Mouse (Mus musculus): Measurements from ENCODE around the gene Il31.
"Not testable (repeated sequence)": the region's sequence is repeated elsewhere in the genome, so short reads cannot be mapped to it uniquely, and the experiment has no call there.

Il31 gene

DNA sequence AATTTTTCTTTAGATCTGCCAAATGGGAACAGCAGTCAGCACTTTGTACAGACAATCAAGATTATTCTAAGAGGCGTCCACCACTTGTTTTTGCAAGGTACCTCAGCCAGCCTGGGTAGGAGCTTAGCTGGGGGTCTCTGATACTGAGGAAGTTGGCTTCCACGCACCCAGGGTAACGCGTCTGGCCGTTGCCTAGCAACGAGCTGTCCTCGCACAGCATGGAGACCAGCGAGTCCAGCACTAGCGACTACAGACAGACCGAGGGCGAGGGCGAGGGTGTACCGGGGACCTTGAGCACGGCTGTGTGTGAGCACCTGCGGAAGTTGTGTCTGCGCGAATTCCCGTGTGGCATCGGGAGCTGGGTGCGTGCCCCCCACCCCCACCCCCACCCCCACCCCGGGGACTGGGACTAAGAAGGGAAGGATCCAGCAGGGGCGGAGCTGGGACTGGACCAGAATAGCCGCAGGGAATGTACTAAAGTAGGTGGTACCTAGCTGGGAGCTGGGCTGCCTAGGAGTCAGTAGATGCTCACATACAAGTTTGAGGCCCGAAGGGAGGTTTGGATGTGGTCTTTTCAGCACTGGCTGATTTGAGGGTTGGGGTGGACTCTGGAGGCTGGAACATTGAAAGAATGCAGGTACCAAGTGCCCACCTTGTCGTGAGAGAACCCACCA, at the start of gene Il31, which contains the start of gene Lrrc43:
Gene Il31, minus strand, starts transcription at position 378 of the 674 bp plus-strand sequence.
Gene Lrrc43, plus strand, starts transcription at position 194 of the 674 bp plus-strand sequence.
- DNase-seq: no peak

DNA sequence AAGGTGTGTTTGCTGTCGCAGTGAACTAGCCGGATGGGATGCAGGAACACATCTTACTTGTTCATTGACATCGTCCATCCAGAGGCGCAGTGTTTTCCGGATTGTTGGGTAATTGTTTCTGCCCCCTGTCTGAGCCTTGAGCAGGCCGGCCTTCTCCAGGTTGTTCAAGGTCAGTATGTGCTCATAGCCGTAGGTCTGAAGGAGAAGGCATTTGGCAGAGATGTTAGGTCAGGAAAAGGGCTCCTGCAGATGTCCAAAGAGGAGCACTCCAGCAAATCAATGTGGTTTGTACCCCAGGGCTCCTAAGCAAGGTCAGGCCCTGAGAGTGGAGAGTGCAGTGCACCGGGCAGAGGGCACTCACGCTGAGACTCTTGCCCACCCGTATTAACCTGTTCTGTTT, 44.5 kb upstream of the Il31 start:
- peak; percentile 1 for DNase-seq

DNA sequence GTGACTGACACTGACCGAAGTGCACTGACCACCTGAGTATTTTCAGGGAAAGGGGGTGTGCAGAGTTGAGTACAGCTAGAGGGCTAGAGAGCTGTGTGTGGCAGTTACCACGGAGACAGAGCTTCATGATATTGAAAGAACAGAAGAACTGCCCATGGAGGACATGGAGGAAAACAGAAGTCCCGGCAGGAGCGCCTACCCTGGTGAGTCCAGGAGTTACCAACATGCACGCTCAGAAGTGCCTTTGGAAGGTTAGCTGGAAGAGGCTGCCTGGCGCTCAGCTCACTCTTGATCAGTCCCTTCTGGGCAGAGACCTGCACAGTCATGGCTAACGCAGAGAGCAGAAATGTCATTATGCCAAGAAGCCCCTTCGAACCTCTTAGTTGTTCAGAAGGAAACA, 40.8 kb upstream of the Il31 start:
- peak; percentile 2 for DNase-seq

DNA sequence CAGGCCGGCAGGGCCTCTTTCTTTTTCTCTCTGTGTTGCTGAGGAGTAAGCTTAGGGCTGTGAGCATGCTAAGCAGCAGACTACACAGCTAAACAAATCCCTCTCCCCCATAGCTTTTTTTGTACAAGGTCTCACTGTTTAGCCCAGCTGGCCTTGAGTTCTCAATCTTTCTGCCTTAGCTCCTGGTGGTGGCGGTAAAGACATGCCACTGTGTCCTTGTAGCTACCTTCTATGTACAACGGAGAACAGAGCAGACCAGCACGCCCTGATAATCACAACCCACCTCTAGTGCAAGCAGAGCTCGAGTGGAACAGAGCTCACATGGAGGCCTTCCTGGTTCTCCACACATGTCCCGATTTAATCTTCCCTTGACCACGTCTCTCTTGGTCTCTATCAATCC, 39.4 kb upstream of the Il31 start:
- peak; percentile 1 for DNase-seq

DNA sequence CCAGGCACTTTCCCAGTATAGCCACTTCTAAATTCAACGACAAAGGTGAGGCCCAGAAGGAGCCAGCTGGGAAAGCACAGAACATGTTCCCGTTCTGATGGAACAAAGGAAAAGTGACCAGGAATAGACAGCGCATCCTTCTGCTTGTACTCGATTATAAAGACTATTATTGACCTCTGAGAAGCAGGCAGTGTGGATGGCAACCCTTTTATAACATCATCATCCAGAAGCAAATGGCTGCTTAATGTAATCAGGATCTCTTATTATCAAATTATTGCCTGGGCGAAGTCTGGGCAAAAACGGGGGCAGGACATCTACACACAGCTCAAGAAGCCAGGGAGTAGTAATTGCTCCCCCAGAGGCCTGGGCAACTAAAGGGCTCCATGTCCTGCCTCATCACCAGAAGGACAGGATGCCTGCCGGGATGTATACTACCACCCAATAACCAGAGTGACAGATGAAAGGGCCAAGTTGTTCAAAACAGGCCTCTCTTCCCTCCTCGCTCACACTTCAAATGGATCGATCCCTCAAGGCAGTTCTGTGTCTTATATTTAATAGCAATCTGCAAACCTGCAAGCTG, 36.7 kb upstream of the Il31 start:
- peak; percentile 1 for DNase-seq

DNA sequence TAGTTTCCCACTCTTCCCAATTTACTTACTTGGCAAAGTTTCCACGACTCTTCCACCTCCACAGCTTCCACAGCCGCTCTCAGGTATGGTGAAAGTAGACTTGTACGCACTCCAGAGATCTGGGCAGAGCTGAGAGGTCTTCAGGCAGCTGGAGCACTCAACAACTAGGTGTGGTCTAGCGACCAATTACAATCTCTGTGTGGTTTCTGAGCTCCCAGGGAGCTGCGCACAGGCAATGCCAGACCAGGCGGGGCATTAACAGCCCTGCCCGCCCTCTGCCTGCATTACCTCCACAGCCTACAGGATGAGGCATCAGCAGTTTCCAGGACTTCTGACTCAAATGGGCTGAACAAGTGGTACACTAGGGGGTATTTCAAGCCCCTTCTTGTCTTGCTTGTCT, 36.0 kb upstream of the Il31 start, which contains the start of gene Gm49027:
Gene Gm49027, minus strand, starts transcription at position 208 of the 400 bp plus-strand sequence.
- peak; percentile 2 for DNase-seq

DNA sequence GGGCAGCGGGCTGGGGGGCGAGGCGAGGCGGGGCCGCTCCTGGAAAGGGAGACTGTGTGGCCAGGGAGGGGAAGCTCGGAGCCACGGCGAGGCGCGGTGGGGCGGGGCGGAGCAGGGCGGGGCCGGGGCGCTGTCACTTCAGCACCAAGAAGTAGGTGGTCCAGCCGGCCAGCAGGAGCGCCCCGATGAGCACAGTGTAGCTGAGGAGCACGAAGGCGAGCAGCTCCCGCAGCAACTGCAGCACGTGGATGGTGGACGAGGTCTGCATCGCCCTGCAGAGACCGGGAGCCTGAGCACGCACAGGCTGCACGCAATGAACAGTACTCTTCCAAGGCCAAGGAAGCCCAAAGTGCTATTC, 35.1 kb upstream of the Il31 start:
- DNase-seq: no peak

DNA sequence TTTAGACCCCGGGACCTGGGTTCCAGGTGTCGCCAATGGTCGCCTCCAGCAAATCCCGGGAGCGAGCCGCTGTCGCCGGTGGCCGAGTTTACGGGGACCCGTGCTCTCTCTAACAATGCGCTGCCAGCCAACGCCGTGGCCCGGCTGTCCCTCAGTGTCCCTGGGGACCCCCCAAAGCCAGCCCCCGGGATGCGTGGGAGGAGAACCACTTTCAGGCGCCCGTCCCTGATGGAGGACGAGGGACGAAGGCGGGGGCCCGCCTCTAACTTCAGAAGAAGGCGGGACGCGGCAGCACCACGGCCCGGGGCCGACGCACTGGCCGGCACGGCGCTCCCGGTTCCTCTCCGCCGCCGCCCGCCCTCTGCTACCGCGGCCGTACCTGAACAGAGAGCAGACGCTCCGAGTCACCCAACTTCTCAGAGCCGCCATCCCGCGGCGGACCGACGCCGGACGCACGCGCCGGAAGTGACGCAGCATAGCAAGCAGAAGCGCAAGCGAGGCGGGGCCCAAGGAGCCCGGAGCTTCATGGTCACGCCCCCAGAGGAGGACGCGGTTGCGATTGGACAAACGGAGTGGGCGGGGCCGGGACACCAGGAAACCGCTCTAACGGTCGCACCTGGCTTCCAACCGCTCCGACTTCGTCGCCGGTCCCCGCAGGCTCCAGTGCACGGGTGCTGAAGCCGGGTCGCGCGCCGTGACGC, 34.6 kb upstream of the Il31 start, which contains the start of gene Diablo:
Gene Diablo, minus strand, starts transcription at position 485 of the 701 bp plus-strand sequence.
- peak; percentile 99 for DNase-seq

DNA sequence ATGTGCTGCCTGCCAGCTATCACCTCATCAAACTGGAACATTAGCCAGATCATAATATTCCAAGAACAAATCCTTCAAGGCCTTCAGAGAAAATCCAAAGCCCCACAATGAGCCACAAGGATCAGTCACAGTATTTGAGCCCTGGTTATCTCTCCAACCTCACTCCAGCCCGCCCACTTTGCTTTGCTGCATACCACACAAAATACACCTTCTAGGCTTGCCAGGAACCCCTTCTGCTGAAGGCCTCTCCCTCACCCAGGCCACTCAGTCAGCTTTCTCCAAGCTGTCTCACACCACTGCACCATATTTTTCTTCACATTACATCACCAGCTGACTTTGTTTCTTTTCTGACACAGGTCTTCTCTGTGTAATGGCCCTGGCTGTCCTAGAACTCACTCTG, 32.9 kb upstream of the Il31 start:
- no peak for DNase-seq

DNA sequence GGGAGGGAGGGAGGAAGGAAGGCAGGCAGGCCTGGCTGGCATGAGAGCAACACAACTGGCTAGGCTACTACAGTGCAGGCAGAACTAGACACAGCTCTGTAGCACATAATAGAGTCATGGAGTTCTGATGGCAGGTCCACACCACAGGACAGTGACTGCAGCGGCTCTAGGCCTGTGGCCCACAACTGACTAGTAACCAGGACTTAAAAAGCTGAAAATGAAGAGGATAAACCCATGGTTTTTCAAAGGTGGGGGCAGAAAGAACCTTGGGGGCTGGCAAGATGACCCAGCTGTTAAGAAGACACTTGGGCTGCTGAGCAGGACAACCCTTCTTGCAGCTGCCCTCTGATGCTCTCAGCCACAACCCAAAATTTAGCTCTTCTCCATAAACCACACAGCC, 32.3 kb upstream of the Il31 start:
- no peak for DNase-seq

DNA sequence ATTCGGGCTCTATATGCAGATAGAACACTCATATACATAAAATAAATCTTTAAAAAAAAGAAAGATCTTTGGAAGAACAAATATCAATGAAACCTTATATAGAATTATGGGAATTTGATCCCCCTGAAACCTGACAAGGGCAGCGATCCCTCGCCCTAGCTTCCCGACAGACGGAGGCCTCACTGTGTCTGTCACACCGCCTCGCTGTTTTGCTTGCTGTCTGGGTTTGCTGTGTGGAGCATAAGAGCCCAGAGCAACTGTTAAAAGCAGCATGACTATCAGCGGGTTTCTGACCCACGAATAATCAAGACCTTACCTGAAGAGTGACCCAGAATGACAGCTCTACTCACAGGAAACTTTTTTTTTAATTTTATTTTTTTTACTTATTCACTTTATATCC, 31.4 kb upstream of the Il31 start:
- no peak for DNase-seq

DNA sequence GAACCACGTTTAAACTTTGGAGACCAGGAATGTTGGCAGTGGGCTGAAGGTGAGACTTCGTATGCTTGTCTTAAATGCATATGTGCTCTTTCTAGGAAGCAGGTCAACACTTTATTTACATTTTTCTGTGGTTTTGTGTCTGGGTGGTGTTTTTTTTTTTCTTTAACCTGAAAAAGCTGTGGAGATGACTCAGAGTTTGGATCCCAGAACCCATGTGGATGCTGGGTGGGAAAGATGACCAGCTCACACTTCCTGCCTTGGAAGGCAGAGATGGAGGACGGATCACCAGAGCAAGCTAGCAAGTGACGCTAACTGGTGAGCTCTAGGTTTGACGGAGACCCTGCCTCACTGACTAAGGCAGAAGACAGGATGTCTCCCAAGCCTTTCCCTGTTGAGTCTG, 25.6 kb upstream of the Il31 start:
- no peak for DNase-seq

DNA sequence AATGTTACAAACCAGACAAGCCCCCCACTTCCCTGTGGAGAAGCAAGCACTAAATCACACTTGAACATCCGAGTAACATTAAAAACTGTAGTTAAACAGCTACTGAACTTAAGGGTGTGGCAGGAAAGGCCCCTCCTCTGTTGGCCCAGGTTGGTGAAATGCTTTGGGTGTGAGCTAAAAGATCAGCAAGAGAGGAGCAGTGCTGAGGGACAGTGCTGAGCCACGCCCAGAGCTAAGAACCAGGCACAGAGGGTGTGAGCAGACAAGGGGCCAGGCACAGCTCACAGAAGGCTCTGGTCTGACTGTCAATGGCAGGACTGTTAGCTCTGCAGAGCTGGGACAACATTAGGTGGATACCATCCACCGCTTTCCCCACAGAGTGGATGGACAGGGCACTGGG, 22.8 kb upstream of the Il31 start:
- DNase-seq: no peak

DNA sequence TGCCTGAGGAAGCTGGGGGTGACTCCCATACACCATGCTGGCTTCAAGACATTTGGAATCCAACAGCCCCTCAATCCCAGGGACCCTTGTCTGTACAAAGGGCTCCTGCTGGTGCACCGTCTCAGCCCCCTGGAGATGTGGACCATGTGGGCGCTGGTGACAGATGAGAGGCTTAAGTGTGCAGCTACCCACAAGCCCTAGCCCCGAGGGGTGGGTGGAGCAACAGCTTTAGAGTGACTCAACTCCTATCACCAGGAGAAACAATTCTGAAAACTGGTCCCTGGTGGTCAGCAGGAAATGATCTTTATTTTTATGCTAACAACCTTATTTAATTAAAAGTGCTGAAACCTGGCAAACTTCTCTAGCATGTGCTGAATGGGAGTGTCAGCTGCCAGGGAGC, 22.1 kb upstream of the Il31 start:
- not testable (repeated sequence) for DNase-seq

DNA sequence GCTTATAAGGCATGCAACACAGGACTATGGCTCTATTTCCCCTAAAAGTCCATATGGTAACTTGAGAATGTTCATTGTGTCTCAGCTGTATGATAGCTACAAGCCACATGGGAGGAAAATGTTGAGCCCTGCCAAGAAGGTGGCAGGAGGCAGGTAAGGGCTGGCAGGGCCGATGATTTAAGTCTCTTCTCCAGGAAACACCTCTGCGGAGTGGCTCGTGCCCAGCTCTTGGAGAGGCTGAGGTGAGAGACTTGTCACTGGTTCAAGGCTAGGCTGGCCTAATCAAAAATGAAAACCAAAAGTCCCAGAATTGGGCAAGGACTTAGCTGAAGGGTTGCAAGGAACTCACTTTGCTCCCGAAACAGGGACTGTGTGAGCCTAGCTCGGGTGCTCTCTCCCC, 20.9 kb upstream of the Il31 start, which contains the start of gene B3gnt4:
Gene B3gnt4, plus strand, starts transcription at position 301 of the 400 bp plus-strand sequence.
- no peak for DNase-seq

DNA sequence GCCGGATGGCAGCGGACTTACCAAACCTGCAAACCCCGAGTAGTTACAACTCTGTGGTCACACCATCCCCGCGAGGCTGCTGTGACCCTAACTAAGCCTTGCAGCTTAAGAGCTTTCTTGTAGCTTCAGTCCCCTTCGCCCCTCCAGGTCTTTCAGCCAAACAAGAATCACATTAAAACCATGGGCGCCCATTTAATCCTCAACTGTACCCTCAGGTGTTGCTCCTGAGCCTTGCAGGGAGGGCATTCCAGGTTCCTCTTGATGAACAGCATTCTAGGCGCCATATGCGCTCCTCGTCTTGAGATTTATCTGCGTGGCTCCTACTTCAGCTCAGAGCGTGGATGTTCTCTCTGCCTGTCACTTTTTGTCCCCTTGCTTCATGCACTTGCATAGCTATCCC, 19.6 kb upstream of the Il31 start:
- no peak for DNase-seq

DNA sequence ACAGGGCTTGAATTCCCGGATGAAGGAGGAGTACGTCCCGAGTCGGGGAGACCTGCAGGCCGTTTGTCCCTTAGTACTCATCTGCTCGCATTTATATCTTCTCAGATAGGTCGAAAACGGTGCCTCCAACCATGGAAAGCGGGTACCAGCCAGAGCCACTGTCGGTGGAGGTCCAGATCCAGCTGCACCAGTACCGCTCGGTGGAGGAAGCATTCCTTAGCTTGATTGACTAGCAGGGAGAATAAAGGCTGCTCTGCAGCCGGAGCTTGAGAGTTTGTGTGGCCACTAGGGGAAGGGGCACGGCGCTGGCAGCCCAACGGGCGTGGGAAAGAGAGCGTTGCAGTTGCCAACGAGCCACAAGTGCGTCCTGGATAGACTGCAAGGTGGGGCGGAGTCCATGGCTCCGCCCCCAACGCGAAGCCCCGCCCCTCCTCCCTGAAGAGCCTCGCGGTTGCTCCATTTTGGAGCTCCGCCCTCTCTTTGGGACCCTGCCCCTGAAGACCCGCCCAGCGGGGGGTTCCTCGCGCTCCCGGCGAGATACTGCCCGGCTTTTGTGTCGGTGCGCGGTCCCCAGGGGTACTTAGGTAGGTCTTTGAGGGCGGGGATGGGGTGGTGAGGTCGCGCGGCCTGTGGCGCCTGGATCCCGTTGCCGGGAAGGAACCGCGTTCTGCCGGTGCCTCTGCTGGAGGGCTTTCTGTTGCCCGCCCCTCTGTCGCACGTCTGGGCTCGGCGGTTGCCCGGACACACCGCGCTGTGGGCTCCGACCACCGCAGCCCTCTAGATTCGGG, 18.8 kb upstream of the Il31 start:
- DNase-seq: peak; percentile 77

DNA sequence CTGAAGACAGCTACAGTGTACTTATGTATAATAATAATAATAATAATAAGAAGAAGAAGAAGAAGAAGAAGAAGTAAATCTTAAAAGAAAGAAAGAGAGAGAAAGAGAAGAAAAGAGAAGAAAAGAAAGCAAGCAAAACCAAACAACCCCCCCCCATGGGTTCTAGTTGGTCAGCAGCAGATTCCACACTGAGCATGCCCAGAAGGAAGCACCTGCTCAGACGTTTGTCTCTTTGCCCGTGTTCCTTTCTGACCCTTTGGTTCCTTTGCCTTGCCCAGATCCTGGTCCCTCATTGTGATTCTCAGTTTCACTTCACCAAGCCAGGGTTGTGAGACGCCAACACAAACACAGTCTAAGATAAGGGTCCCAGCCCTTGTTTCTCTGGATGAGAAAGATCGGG, 12.7 kb upstream of the Il31 start:
- DNase-seq: no peak

DNA sequence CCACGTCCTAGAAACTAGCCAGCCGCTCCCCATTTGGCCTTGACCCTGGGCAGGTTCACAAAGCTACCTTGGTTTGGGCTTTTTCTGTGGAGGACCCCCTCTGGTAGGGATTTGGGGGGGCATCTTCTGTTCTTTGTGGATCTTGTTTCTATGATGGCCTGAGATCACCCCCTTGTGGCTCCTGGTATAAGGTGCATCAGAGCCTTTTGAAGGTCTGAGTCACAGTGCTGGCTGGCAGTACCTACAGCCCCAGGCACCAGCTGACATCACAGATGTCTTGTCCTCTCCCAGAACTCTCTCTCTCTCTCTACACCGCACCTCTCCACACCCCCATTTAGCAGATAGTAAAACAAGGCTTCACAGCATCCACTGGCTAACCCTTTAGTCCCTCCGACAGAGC, 10.4 kb upstream of the Il31 start:
- DNase-seq: peak; percentile 48

DNA sequence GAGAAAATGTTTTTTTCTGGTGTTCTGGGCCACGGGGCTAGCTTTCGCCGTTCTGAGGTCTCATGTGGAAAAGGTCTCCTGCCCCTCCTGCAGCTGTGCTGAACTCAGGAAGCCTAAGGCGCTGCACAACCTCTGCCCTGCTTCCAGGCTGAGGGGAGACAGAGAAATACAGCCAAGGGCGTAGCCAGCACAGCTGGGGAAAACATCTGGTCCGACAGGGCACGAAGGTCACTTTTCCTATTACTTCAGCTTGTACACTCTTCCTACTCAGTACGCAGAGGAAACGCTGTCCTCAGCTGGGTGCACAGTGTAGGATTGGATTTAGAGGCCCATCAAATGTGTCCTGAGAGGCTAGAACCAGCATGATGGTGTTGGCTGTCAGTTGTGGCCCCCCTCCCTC, 646 bp upstream of the Il31 start:
- DNase-seq: no peak

DNA sequence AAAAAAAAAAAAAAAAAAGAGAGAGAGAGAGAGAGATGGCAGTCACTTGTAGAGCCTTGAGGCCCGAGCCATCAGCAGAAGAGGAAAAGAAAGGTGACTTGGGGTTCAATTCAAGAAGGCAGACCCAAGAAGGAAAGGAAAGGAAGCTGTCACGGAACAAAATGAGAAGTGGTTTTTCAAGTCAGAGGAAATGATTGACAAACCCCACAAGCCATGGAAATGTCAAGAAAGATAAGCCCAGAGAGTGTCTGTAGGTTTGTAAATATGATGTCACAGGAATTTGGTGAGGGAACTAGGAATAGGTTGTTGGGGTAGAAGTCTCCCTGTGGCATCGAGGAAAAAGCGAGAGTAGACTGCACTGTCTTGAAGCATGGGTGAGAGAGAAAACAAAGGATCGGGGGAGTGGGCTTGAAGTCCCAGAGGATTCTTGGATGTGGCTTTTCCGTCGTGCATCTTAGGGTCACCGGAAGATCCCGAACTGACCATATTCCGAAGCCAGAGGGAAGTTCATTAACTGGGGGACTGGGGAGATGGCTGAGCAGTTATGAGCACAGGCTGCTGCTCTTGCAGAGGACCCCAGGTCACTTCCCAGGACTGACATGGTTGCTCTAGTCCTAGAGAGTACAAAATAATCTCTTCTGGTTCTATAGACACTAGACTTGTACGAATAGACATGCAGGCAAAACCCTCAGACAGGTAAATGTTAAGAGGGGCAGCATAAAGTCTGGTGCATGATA, 1.5 kb downstream of the Il31 start:
- DNase-seq: no peak

DNA sequence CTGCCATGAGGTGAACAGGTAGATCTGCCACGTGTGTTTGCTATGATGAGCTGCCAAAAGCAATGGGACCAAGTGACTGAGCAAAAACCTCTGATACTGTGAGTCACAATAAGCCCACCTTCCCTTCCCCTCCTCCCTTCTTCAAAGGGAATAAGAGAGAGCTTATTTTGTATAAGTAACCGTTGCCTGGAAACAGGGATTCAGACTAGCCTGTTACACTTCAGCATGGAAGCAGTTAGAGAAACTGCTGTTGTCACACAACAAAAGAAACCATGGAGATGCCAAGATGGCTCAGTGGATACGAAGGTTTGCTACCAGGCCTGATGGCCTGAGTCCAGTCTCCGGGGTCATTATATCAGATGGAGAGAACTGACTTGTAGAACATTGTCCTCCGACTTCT, 15.5 kb downstream of the Il31 start:
- no peak for DNase-seq

Data from right cerebral cortex, postnatal 25 days (tissue).